Mouse (Mus musculus): Measurements from ENCODE around the gene Tm4sf5.
"Not testable (repeated sequence)": the region's sequence is repeated elsewhere in the genome, so short reads cannot be mapped to it uniquely, and the experiment has no call there.

The Tm4sf5 gene

GRCm38 (mm10) chr11:70509753-70510564, 4.9 kb downstream of the Tm4sf5 start:
- no peak for DNase-seq (ENCODE audit: extremely low read depth, insufficient read length, low spot score)

DNA sequence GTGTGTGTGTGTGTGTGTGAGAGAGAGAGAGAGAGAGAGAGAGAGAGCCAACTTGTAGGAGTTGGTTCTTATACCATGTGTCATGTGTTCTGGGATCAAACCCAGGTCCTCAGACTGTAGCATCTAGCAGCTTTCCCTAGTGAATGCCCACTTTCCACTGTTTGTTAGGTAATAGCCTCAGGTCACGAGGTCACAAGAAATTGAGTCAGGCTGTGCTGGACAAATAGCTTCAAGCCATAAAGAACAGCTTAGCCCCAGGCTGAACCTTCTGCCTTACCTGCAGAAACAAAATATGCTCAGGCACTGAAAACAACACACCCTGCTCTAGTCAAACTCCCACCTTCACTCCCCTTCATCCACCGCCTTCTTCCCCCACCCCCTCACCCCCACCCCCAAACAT, 6.2 kb downstream of the Tm4sf5 start:
- DNase-seq (ENCODE audit: extremely low read depth, insufficient read length, low spot score), result no peak

- DNase-seq (ENCODE audit: extremely low read depth, insufficient read length, low spot score), result no peak
These were observed 6.8 kb downstream of the Tm4sf5 start for GRCm38 (mm10) chr11:70511825-70512224.

DNA sequence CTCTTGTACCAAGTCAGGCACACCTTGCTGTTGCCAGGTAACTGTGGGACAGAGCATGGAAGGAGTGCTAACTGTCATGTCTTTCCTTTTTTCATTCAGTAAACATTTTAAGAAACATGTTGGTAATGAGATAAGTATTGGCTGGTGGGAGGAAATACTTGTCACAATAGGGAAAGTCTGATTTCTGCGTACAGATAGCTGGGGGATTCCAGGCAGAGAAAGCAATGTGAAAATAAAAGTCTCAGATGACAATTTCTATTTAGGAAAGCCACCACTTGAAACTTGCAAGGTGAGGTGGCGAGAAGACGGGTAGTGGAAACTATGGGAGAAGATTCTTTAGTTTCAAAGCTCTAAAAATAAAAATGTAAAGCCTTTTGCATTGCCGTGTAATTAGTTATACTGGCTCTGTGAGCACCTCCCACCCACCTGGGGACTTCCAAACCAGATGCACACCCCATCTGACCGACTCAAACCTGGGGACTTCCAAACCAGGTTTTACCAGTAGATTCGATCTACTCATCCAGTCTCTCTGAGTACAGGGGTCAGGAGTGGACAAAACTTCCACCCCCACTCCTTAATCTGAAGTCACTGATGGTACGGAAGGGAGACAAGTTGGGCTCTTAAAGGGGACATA, 7.8 kb downstream of the Tm4sf5 start:
- no peak for DNase-seq (ENCODE audit: extremely low read depth, insufficient read length, low spot score)

DNA sequence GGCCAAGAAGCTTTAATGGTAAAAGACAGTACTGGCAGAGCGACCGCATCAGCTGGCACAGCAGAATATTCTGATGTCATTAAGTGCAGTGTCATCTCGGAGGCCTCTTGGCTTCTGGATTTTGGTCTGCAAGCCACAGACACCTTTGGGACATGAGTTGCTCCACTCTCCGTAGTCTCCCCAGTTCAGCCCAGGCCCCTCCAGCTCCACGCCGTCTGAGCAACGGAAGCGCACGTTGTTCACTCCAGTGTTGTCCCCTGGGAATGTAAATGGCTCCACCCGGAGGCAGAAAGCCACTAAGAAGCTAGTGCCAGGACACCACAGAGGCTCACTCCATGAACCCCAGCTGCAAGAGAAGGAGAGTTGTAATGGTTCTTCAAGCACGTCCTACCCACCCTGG, 8.5 kb downstream of the Tm4sf5 start:
- peak; percentile 46 for DNase-seq (ENCODE audit: extremely low read depth, insufficient read length, low spot score)

- DNase-seq (ENCODE audit: extremely low read depth, insufficient read length, low spot score), result no peak
These were observed 9.2 kb downstream of the Tm4sf5 start, which contains the start of gene Vmo1 for GRCm38 (mm10) chr11:70514288-70514687. Gene Vmo1, minus strand, starts transcription at chr11:70514616.

DNA sequence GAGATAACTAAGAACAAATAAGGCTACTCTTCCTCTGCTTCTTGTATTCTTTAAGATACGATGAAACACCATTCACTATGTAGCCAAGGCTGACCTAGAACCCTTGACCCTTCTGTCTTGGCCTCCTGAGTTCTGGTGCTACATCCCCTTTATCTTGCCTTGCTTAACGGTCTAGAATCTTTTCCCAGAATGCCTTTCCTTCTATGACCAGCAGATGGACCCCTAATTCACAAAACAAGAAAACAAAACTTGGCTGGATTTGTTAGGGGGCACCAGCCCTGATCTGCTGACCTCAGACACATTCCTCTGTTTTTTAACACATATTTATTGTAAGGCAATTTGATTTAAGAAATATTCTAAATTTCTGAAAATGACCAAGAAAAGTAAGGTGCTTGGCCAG, 11.3 kb downstream of the Tm4sf5 start:
- no peak for DNase-seq (ENCODE audit: extremely low read depth, insufficient read length, low spot score)

DNA sequence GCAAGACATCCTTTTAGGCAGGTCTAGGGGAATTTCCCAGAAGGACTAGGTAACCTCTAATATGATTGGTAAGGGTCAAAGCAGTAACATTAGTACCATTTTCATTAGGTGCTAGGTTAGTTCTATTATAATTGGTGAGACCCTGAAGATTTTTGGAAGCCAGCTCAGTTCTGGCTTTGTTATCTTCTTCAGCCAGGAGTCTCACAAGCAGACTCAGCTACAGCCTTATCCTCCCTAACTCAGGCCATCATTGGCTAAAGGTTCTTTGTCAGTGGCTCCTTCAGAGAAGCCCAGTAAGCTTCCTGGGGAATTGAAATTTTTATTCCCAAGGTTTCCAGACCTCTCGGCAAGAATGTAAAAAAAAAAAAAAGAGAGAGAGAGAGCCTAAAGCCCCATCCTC, 13.4 kb downstream of the Tm4sf5 start:
- no peak for DNase-seq (ENCODE audit: extremely low read depth, insufficient read length, low spot score)

- DNase-seq (ENCODE audit: extremely low read depth, insufficient read length, low spot score), result no peak
These were observed 13.9 kb downstream of the Tm4sf5 start, which contains the start of gene Gltpd2 for GRCm38 (mm10) chr11:70518923-70519322. Gene Gltpd2, plus strand, starts transcription at chr11:70519196.

GRCm38 (mm10) chr11:70520178-70520769, 15.2 kb downstream of the Tm4sf5 start:
- no peak for DNase-seq (ENCODE audit: extremely low read depth, insufficient read length, low spot score)

- DNase-seq (ENCODE audit: extremely low read depth, insufficient read length, low spot score), result peak; percentile 55
These were observed 18.4 kb downstream of the Tm4sf5 start for GRCm38 (mm10) chr11:70523306-70523989.

DNA sequence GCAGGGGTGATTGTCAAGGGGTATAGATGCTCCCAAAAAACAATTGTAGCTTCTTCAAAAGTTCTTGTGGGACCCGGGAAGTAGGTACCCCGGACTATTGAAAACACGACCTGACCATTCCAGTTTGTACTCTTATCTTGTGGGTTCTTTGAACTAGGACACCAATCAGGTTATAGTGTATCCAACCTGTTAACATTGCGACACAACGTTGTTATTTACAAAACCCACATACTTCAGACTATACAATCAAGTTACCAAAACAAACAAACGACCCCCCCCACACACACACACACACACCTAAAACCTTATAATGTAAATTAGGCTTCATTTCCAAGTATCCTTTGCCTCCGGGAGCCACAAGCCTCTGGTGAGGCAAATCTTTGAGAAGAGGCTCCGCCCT, 19.7 kb downstream of the Tm4sf5 start:
- DNase-seq (ENCODE audit: extremely low read depth, insufficient read length, low spot score), result no peak

GRCm38 (mm10) chr11:70525184-70525678, 20.2 kb downstream of the Tm4sf5 start, which contains the start of gene Psmb6:
Gene Psmb6, plus strand, starts transcription at chr11:70525367.
- DNase-seq (ENCODE audit: extremely low read depth, insufficient read length, low spot score), result peak; percentile 84

- no peak for DNase-seq (ENCODE audit: extremely low read depth, insufficient read length, low spot score)
These were observed 20.7 kb downstream of the Tm4sf5 start for GRCm38 (mm10) chr11:70525726-70526125.

DNA sequence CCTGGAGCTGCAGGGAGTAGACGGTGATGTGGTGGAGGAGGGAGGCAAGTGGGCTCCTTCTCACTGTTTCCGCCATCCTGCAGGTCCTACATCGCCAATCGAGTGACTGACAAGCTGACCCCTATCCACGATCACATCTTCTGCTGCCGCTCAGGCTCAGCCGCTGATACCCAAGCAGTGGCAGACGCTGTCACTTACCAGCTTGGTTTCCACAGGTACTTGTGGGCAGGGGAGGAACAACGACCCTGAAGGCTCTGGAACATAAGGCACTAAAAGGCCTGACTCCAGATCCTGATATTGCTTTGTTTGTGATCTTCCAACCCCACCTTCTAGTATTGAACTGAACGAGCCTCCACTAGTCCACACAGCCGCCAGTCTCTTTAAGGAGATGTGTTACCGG, 21.2 kb downstream of the Tm4sf5 start:
- DNase-seq (ENCODE audit: extremely low read depth, insufficient read length, low spot score), result no peak

- DNase-seq (ENCODE audit: extremely low read depth, insufficient read length, low spot score), result no peak
These were observed 23.6 kb downstream of the Tm4sf5 start for GRCm38 (mm10) chr11:70528610-70529009.

GRCm38 (mm10) chr11:70531065-70531464, 26.0 kb downstream of the Tm4sf5 start:
- not testable (repeated sequence) for DNase-seq (ENCODE audit: extremely low read depth, insufficient read length, low spot score)

- no peak for DNase-seq (ENCODE audit: extremely low read depth, insufficient read length, low spot score)
These were observed 27.8 kb downstream of the Tm4sf5 start, which contains the start of gene Gm40193 for GRCm38 (mm10) chr11:70532839-70533238. Gene Gm40193, minus strand, starts transcription at chr11:70532939.

- DNase-seq (ENCODE audit: extremely low read depth, insufficient read length, low spot score), result no peak
These were observed 34.4 kb downstream of the Tm4sf5 start for GRCm38 (mm10) chr11:70539423-70539822.

DNA sequence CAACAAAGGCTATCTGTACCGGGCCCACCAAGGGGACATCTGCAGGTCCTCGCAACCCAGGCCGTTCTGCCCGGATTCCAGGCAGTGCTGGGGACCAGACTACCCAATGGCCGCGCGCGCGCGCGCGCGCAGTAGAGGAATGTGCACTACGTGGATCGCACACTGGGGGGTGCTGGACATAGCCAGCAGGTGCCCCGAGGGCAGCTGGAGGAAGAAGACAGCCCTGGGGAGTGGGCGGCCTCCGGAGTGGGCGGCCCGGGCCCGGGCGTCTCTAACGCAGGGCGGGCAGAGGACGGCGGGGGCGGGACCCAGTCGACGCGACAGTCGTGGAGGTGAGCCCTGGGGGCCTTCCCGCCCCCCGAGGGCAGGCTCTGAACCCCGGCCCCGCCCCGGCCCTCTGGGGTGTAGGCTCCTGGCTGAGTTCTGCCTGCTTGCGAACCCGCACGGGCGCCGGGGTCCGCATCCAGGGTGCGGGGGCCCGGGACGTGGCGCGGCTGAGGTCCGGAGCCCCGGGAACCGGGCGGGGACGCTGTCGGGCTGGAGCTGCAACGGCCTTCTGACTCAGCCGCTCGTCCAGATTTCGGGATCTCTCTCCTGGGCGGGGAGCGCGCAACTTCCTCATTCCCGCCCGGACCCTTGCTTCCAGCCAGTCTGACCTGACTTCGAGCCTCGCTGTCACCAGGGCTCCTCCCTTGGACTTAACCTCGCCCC, 35.0 kb downstream of the Tm4sf5 start, which contains the start of gene Pld2:
TSS of gene Pld2 (plus strand) at position 188 of the 711 bp plus-strand sequence.
- DNase-seq (ENCODE audit: extremely low read depth, insufficient read length, low spot score), result peak; percentile 97

Data from 3134 (cell line).